In the genomic region with DNA sequence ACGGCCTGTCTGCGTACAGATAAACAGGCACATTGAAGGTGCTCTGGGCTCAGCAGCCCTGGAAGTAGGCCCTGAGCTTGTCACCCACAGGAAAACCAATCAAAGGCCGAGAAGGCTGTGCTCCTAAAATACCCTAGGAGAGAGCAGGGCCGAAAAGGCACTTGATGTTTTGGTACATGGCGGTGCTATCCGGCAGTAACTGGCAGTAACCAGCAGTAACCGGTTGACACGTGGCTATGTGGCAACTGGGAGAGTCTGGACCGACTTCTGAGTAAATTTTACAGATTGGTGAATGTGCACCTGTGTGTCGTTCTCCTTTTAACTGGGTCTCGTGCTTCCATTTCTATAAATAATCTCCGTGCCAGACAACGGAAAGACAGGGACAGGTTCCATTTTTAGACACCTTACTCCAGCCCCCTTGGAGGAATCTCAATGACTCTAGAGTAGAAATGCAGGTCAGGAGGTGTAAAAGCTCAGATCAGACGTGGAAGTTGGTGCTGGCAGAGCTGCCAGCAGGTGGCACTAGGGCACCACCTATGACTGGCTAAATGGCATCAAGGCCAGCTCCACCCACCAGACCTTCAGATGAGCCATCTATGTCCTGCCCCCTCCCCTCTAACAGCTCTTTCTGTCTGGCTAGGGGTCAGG, we compare ENCODE assay signal across 8 mouse cellular contexts.
A peak's percentile ranks its signal among the peaks of the same experiment; 100 is the strongest.
DNase-seq lines count a peak whose midpoint lies in the region; ATAC-seq lines count a peak whose summit lies in the region.

No protein-coding gene starts in this region.

- no peak overlapping the region for H3K9ac ChIP-seq in kidney, embryonic 14.5 days (ENCODE audit: low read depth, low read length)
- no peak overlapping the region for H3K9ac ChIP-seq in embryonic facial prominence, embryonic 11.5 days (replicated peaks; ENCODE audit: low read length)
- no peak overlapping the region for H3K9ac ChIP-seq in kidney, embryonic 16.5 days (replicated peaks; ENCODE audit: low read length)

- no peaks in the 10 kb centered on the region for H3K4me1 ChIP-seq in kidney, embryonic 14.5 days (ENCODE audit: control insufficient read depth, insufficient read depth, low read length)
- no peaks in the 10 kb centered on the region for H3K4me1 ChIP-seq in embryonic facial prominence, embryonic 11.5 days (ENCODE audit: control insufficient read depth, insufficient read depth, low read length)
- H3K4me1 ChIP-seq in heart, embryonic 10.5 days = 0 out of 2 replicates have a peak, but pooled peaks cover 6% of the 10 kb centered on the region
- H3K4me1 ChIP-seq in kidney, embryonic 16.5 days (ENCODE audit: insufficient read depth, low read length) = no peaks in the 10 kb centered on the region

- H3K27ac ChIP-seq in kidney, embryonic 14.5 days (ENCODE audit: low read depth, low read length) = no peak overlapping the region
- H3K27ac ChIP-seq in embryonic facial prominence, embryonic 11.5 days (replicated peaks; ENCODE audit: low read depth, low read length) = no peak overlapping the region
- H3K27ac ChIP-seq in heart, embryonic 10.5 days = peak overlapping the region; percentile 74
- no peak overlapping the region for H3K27ac ChIP-seq in kidney, embryonic 16.5 days (ENCODE audit: low read length)

- no peaks in the 10 kb centered on the region for H3K9me3 ChIP-seq in kidney, embryonic 14.5 days (ENCODE audit: control insufficient read depth, low read length)
- H3K9me3 ChIP-seq in embryonic facial prominence, embryonic 11.5 days (replicated peaks; ENCODE audit: control insufficient read depth, low read length) = no peaks in the 10 kb centered on the region
- H3K9me3 ChIP-seq in heart, embryonic 10.5 days = no peaks in the 10 kb centered on the region
- H3K9me3 ChIP-seq in kidney, embryonic 16.5 days (ENCODE audit: low read length) = no peaks in the 10 kb centered on the region

- ATAC-seq in kidney, embryonic 14.5 days (ENCODE audit: low FRiP score, low TSS enrichment) = no peak; the same call in 1 of the 2 replicates
- ATAC-seq in embryonic facial prominence, embryonic 11.5 days (replicated peaks; ENCODE audit: insufficient number of reproducible peaks, low FRiP score, low TSS enrichment, low read depth) = no peak; the same call in 1 of the 2 replicates
- ATAC-seq in kidney, embryonic 16.5 days (ENCODE audit: low FRiP score, low TSS enrichment) = peak; percentile 35; the same call in 1 of the 2 replicates

- WGBS in kidney, embryonic 14.5 days = 61% methylated on average over 14 of the region's 14 CpGs
- 62% methylated on average over 14 of the region's 14 CpGs for WGBS in embryonic facial prominence, embryonic 11.5 days
- WGBS in heart, embryonic 10.5 days = 30% methylated on average over 14 of the region's 14 CpGs
- WGBS in kidney, embryonic 16.5 days = 63% methylated on average over 14 of the region's 14 CpGs

- peak; percentile 79 for DNase-seq in kidney, adult 11 months
- peak; percentile 79 to 86 for DNase-seq in adrenal gland, postnatal 36 days
- peak; percentile 79 for DNase-seq in embryonic facial prominence, embryonic 11.5 days (ENCODE audit: low spot score)
- peak; percentile 90 for DNase-seq in heart, embryonic 10.5 days (ENCODE audit: low spot score)
- peak; percentile 83 for DNase-seq in lung, postnatal 36 days
- peak; percentile 39 to 52 for DNase-seq in right cerebral cortex, postnatal 36 days (ENCODE audit: low spot score in 2 of 2)

- no peaks in the 10 kb centered on the region for H3K27me3 ChIP-seq in kidney, embryonic 14.5 days (ENCODE audit: control insufficient read depth, insufficient read depth, low read length)
- no peaks in the 10 kb centered on the region for H3K27me3 ChIP-seq in embryonic facial prominence, embryonic 11.5 days (ENCODE audit: control insufficient read depth, insufficient read depth, low read length)
- no peaks in the 10 kb centered on the region for H3K27me3 ChIP-seq in heart, embryonic 10.5 days (ENCODE audit: insufficient read depth, poor library complexity, severe bottlenecking)
- H3K27me3 ChIP-seq in kidney, embryonic 16.5 days (ENCODE audit: insufficient read depth, low read length) = no peaks in the 10 kb centered on the region

- H3K4me2 ChIP-seq in kidney, embryonic 14.5 days (replicated peaks; ENCODE audit: low read depth, low read length) = no peak overlapping the region
- no peak overlapping the region for H3K4me2 ChIP-seq in embryonic facial prominence, embryonic 11.5 days (ENCODE audit: low read depth, low read length)
- H3K4me2 ChIP-seq in kidney, embryonic 16.5 days (replicated peaks; ENCODE audit: low read depth, low read length) = no peak overlapping the region

- H3K4me3 ChIP-seq in kidney, embryonic 14.5 days (ENCODE audit: low read length) = no peak overlapping the region
- no peak overlapping the region for H3K4me3 ChIP-seq in embryonic facial prominence, embryonic 11.5 days (ENCODE audit: low read depth, low read length)
- H3K4me3 ChIP-seq in heart, embryonic 10.5 days = peak overlapping the region; percentile 31; the same call in 1 of the 2 replicates
- H3K4me3 ChIP-seq in kidney, embryonic 16.5 days (ENCODE audit: low read length) = no peak overlapping the region

- no peaks in the 10 kb centered on the region for H3K36me3 ChIP-seq in kidney, embryonic 14.5 days (ENCODE audit: control insufficient read depth, insufficient read depth, low read length)
- no peaks in the 10 kb centered on the region for H3K36me3 ChIP-seq in embryonic facial prominence, embryonic 11.5 days (replicated peaks; ENCODE audit: control insufficient read depth, insufficient read depth, low read depth, low read length)
- H3K36me3 ChIP-seq in heart, embryonic 10.5 days = no peaks in the 10 kb centered on the region
- H3K36me3 ChIP-seq in kidney, embryonic 16.5 days (ENCODE audit: insufficient read depth, low read length) = no peaks in the 10 kb centered on the region
